Mouse (Mus musculus): Measurements from ENCODE around the gene Havcr2.
"Not testable (repeated sequence)": the region's sequence is repeated elsewhere in the genome, so short reads cannot be mapped to it uniquely, and the experiment has no call there.

Havcr2 gene

DNA sequence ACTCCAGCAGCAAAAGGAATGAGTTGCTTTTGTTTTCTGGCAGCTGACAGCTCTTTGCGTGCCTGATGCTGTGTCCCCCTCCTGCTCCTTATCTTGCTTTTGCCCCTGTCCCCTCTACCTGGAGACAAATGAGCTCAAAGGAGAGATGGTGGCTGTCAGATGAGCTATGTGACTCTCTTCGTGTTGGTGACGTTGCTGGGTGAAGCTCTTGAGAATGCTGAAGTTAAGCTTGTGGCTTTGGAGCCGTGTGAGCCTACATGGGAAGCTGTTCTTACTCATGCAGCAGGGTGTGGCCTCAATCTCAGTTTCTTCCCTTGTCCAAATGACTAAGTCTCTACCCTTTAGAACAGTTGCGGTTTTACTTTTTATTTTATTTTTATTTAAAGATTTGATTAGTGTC, 7.2 kb downstream of the Havcr2 start:
- no peak for DNase-seq

DNA sequence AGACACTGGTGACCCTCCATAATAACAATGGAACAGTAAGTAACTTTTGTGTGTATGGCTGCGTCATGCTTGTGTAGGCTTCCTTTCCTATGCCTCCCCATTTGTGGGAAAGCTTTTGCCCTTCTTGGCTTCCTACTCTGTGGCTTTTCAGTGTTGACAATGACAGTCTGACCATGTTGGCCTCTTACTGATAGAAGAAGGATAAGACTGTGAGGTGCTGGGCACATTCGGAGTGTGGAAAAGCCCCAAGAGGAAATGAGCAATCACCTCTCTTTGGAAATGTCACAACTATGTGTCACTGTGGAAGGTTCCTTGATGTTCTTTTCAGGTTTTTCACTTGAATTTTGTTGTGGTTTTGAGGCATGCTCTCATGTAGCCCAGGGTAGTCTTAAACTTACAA, 12.1 kb downstream of the Havcr2 start:
- no peak for DNase-seq

DNA sequence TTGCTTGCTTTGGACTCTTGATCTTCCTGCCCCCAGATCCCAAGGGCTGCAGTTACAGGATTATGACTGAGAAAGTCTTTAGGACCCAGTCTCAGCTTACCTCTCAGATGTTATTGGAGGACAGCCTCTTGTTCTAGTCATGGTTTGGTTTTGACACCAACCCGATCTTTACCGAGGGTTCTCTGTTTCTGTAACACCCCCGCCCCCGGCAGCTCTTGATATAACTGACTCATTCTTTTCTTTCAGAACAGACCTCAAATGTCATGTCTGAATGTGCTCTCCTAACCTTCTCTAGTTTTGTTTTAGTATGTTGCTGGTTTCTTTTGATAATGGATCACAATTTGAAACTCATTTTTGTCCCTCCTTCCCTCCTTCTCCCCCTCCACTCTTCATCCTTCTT, 19.5 kb downstream of the Havcr2 start:
- no peak for DNase-seq

DNA sequence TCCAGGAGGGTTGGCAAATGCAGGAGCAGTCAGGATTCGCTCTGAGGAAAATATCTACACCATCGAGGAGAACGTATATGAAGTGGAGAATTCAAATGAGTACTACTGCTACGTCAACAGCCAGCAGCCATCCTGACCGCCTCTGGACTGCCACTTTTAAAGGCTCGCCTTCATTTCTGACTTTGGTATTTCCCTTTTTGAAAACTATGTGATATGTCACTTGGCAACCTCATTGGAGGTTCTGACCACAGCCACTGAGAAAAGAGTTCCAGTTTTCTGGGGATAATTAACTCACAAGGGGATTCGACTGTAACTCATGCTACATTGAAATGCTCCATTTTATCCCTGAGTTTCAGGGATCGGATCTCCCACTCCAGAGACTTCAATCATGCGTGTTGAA, 24.6 kb downstream of the Havcr2 start:
- no peak for DNase-seq

DNA sequence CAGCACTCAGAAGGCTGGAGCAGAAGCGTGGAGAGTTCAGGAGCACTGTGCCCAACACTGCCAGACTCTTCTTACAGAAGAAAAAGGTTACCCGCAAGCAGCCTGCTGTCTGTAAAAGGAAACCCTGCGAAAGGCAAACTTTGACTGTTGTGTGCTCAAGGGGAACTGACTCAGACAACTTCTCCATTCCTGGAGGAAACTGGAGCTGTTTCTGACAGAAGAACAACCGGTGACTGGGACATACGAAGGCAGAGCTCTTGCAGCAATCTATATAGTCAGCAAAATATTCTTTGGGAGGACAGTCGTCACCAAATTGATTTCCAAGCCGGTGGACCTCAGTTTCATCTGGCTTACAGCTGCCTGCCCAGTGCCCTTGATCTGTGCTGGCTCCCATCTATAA, 25.8 kb downstream of the Havcr2 start:
- no peak for DNase-seq

DNA sequence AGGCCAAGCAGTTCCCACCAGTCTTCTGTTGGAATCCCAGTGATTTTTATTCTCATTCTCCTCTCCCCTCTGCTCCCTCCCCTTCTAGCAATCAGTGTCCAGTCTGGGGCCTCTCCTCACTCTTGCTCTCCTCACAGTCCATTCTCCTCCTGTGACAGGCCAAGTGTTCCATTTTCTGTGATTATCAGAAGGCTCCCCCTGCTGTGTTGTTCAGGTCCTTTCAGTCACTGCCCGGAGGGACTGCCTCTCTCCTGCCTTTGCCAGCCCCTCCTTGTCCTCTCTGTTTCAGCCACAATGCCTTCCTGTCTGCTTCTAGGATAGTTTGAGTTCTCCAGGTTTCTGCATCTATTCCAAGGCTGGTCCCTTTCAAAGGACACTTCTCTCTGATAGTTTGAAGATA, 33.5 kb downstream of the Havcr2 start:
- DNase-seq = no peak

DNA sequence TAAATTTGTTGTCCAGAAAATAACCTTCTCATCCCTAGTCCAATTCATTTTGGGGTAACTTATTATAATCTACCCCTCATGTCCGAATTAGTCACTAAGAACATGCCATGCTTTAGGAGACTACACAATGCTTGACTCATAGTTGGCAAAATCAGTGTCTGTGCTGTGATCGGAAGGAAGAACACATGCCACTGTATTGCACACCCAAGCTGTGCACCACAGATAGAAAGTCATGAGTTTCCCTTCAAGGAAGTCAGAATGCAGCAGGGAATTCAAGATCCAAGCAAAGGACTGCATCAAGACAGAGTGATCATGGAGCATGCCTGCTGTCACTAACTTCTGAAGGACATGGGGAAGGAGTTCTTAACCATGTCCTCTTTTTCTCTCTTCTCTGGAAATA, 33.9 kb downstream of the Havcr2 start:
- no peak for DNase-seq

DNA sequence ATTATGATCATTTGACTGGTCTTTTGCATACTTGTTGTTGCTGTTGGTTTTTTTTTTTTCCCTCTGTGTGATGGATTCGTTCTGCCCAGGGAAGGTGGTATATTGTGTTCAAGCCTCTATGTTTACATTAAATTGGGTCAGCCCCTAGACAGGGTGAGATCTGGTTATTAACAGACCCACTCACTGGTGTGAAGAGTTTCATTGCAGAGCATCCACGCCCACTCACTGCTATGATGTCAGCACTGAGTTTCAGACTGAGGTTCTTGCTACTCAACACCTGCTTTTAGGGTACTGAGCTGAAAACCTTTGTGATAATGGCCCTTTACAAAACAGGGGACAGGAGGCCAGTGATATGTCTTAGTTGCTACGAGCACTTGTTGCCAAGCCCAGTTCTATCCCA, 52.4 kb downstream of the Havcr2 start:
- DNase-seq = no peak

DNA sequence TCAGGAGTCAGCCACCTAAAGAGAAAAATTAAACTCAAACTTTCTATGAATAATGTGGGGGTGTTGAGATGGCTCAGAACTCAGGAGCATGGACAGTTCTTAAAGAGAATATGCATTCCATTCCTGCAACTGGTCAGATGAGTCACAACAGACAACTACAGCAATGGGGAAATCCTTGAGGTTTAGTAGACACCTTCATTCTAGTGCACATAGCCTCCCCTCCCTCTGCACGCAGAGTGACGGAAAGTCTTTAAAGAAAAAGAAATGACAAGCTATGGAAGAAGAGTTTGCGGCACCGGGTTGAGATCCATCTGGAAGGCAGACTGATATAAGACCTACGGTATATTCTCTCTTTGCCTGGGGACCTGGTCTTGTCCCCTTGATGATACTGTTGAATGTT, 55.2 kb downstream of the Havcr2 start:
- DNase-seq = no peak

DNA sequence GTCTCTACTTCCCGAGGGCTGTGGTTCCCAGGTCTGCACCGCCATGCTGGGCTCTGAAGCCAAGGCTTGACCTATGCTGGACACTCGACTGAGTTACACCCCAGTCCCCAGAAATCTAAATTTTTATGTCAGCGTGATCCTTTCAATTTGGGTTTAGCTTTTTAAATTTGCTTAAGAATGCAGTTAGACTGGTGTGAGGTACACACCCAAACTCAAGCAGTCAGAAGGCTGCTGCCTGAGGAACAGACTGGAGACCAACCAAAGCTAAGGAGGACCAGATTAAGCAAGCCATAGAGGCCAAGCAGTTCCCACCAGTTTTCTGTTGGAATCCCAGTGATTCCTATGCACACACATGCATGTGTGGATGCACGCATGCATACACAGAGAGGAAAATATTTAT, 66.6 kb downstream of the Havcr2 start:
- DNase-seq = not testable (repeated sequence)

DNA sequence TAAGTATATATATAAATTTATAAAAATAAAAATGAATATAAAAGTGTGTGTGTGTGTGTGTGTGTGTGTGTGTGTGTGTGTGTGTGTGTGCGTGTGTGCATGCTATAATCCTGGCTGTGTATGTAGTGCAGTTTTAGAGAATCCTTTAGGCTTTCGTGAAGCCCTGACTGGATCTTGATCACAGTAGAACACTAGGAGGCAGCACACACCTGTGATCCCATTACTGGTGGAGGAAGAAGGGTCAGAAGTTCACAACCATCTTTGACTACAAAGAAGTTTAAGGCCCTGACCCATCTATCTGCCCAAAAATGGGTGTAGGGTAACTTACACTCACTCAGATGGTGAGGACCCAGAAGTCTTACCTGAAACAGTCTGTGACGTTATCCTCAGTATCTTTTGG, 68.0 kb downstream of the Havcr2 start:
- no peak for DNase-seq

DNA sequence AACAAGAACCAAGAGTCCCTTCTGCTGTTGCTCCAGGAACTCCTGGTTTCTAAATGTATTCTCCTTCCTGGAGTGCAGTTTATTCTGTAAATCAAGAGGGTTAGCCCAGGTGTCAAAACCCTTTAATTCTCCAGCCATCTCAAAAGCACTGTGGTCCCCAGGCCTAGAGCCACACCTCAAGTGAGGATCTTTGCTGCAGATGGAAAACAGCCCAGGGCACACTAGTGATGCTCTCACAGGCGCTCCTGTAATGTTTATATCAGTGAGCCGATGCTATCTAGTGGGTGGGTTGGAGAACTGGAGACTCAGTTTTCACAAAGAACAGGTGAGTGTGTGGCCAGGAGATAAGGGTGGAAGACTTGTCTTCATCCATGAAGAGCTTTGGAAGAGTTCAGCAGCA, 69.2 kb downstream of the Havcr2 start, which contains the start of gene Gm12169:
TSS of gene Gm12169 (plus strand) at position 301 of the 400 bp plus-strand sequence.
- DNase-seq = no peak

DNA sequence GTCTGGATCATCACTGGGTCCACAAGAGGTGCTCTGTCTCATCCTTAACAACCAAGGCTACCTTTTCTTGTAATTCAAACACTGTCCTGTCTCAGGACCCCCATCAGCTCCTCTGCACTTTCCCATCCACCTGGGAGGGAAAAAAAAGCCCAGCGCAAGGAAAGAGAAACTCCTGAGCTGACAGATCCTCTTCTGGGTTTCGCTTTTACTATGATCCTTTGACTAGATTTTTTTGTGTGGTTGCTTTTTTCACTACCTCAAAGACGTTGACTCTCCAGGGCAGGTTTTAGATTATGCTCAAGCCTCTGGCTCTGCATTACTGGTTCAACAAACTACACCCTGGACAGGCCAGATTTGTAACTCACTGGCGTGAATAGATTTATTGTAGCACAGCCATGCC, 75.4 kb downstream of the Havcr2 start:
- no peak for DNase-seq

Measured in lung, postnatal 14 days (tissue).